Mouse (Mus musculus) heart, adult 2 months (tissue): ENCODE data around the gene Serpinb1b.

Experiments
- CTCF ChIP-seq: fragments of 200-600 bp; IDR thresholded peaks from 2 replicates; pipeline ENCODE4 v1.8.1; 2022; ENCODE audit warnings: antibody characterized with exemption, mild to moderate bottlenecking, moderate library complexity
- EP300 ChIP-seq: fragments of 200-500 bp; IDR thresholded peaks from 2 replicates; pipeline ENCODE4 v1.6.1; 2011; ENCODE audit warnings: low read depth, low read length, control low read depth; ENCODE audit not compliant: insufficient read depth
- POLR2A ChIP-seq: fragments of 200-500 bp; IDR thresholded peaks from 2 replicates; pipeline ENCODE4 v1.6.1; 2011; ENCODE audit warnings: mild to moderate bottlenecking, low read depth, low read length, control low read depth; ENCODE audit not compliant: insufficient read depth

DNA sequence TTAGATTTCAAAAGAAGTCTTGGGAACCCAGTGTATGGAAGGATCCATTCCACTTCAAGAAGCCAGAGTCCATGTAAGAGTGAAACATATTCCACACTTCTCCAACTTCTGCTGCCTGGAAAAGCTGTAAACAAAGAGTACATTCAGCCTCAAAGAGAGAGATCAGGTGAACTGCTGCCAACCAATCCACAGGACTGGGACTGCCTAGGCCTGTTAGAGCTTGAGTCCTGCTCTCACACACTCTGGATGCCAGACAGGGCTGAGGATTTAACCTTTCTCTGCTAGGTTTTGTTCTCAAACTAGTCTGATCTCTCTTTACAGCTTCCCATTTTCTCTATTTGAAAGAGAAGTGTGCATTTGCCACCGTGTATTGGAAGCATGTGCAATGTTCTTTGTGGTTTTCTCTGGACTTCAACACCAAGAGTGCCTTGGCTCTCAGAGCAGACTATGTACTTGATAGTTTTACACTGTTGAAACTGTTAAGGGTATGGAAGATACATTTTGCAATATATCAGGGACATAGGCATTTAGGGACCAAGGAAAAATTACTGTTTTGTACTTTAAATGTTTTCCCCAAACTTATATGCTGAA, 10.9 kb upstream of the Serpinb1b start:
- no peak for TF ChIP-seq POLR2A
- no peak for TF ChIP-seq EP300
- TF ChIP-seq CTCF: no peak
